Mouse (Mus musculus) intestine, postnatal 0 days (tissue): ENCODE results near the gene Trappc11. TPM values are rescaled to one million over a fixed set of nuclear protein-coding genes. Genes with fewer than 3 reads are reported as not detected.

Source experiments
- ATAC-seq: fragments of 200-750 bp; cut with Nextera tagmentation; 2 replicates; pipeline ENCODE4 v1.8.0; 2017; ENCODE audit warnings: mild to moderate bottlenecking, moderate TSS enrichment, moderate library complexity
- H3K27ac ChIP-seq: fragments of 300-500 bp; sonication (generic); 2 replicates; pipeline ENCODE4 v1.5.1; 2014; ENCODE audit warnings: mild to moderate bottlenecking, low read depth, low read length, moderate library complexity
- H3K27me3 ChIP-seq: fragments of 300-500 bp; sonication (generic); replicated peaks from 2 replicates; pipeline ENCODE4 v1.6.1; 2014; ENCODE audit warnings: low read length, mixed read lengths; ENCODE audit not compliant: control insufficient read depth, insufficient read depth
- H3K36me3 ChIP-seq: fragments of 300-500 bp; sonication (generic); 2 replicates; pipeline ENCODE4 v1.6.1; 2014; ENCODE audit warnings: mild to moderate bottlenecking, moderate library complexity; ENCODE audit not compliant: control insufficient read depth, insufficient read depth
- H3K4me1 ChIP-seq: fragments of 300-500 bp; sonication (generic); replicated peaks from 2 replicates; pipeline ENCODE4 v1.6.1; 2014; ENCODE audit warnings: antibody characterized with exemption, low read length, mixed read lengths; ENCODE audit not compliant: control insufficient read depth, insufficient read depth
- H3K4me2 ChIP-seq: fragments of 300-500 bp; sonication (generic); replicated peaks from 2 replicates; pipeline ENCODE4 v1.6.1; 2014; ENCODE audit warnings: low read depth, mild to moderate bottlenecking, moderate library complexity
- H3K4me3 ChIP-seq: fragments of 300-500 bp; sonication (generic); 2 replicates; pipeline ENCODE4 v1.5.1; 2014; ENCODE audit warnings: low read depth, low read length
- H3K9ac ChIP-seq: fragments of 300-500 bp; sonication (generic); 2 replicates; pipeline ENCODE4 v1.6.1; 2014; ENCODE audit warnings: mild to moderate bottlenecking, low read depth, low read length
- H3K9me3 ChIP-seq: fragments of 300-500 bp; sonication (generic); 2 replicates; pipeline ENCODE4 v1.6.1; 2016; ENCODE audit warnings: mixed run types; ENCODE audit not compliant: control insufficient read depth
- CTCF ChIP-seq: sonication (generic); IDR thresholded peaks from 2 replicates; pipeline ENCODE4 v1.5.1; 2016; ENCODE audit warnings: low read depth, mild to moderate bottlenecking, control low read depth, antibody characterized with exemption, moderate library complexity
- WGBS: fragments of 180-500 bp; shearing (Covaris S2); extraction: QIAGEN DNeasy Blood & Tissue Kit; methylation state at CpG from one replicate; pipeline ENCODE4 v1.1.7; 2014; 5-methylcytosine and 5-hydroxymethylcytosine counted together
- polyA plus RNA-seq: library from polyadenylated mRNA; unstranded; fragments of >200 nt; fragmentation: Nextera tagmentation; extraction: Ambion mirVana; gene quantifications from 2 replicates; pipeline ENCODE4 v1.2.1, GENCODE M21; 2015

Gene Trappc11
- polyA plus RNA-seq, 1 experiment from 2014 or later, result 14.0 TPM

- Histone ChIP-seq H3K9me3 (no peaks in the 10 kb centered on the region), H3K9ac (no peak overlapping the region), H3K4me3 (no peak overlapping the region), H3K27me3 (no peaks in the 10 kb centered on the region), H3K27ac (no peak overlapping the region), H3K36me3 (no peaks in the 10 kb centered on the region), H3K4me2 (no peak overlapping the region), H3K4me1 (no peaks in the 10 kb centered on the region)
- TF ChIP-seq CTCF, result no peak
- 86% methylated on average over 7 of the region's 7 CpGs for WGBS
- ATAC-seq, result no peak
Measured at GRCm38 (mm10) chr8:47560801-47561200, 27.5 kb upstream of the Trappc11 start.

GRCm38 (mm10) chr8:47558274-47558673 lies 25.0 kb upstream of the Trappc11 start:
- no peaks in the 10 kb centered on the region for H3K9me3 ChIP-seq
- H3K4me3 ChIP-seq, result no peak overlapping the region
- no peak overlapping the region for H3K27ac ChIP-seq
- no peak overlapping the region for H3K9ac ChIP-seq
- H3K4me1 ChIP-seq, result no peaks in the 10 kb centered on the region
- no peak for ATAC-seq
- H3K27me3 ChIP-seq, result no peaks in the 10 kb centered on the region
- no peak overlapping the region for H3K4me2 ChIP-seq
- no peak for TF ChIP-seq CTCF
- WGBS, result 34% methylated on average over 7 of the region's 7 CpGs
- no peaks in the 10 kb centered on the region for H3K36me3 ChIP-seq

- Histone ChIP-seq H3K4me2 (no peak overlapping the region), H3K4me3 (no peak overlapping the region), H3K9me3 (no peaks in the 10 kb centered on the region), H3K4me1 (no peaks in the 10 kb centered on the region), H3K27me3 (no peaks in the 10 kb centered on the region), H3K36me3 (peaks cover under 1% of the 10 kb centered on the region), H3K27ac (no peak overlapping the region), H3K9ac (no peak overlapping the region)
- ATAC-seq, result no peak
- TF ChIP-seq CTCF, result no peak
- WGBS, result 82% methylated on average over 7 of the region's 7 CpGs
Measured at GRCm38 (mm10) chr8:47556446-47556845, 23.2 kb upstream of the Trappc11 start.

GRCm38 (mm10) chr8:47553613-47554012 lies 20.3 kb upstream of the Trappc11 start:
- Histone ChIP-seq H3K9ac (no peak overlapping the region), H3K36me3 (peaks cover 27% of the 10 kb centered on the region), H3K9me3 (no peaks in the 10 kb centered on the region), H3K27me3 (no peaks in the 10 kb centered on the region), H3K4me2 (no peak overlapping the region), H3K4me1 (no peaks in the 10 kb centered on the region), H3K27ac (no peak overlapping the region), H3K4me3 (no peak overlapping the region)
- peak; percentile 56 for TF ChIP-seq CTCF
- ATAC-seq, result no peak
- WGBS, result 84% methylated on average over 6 of the region's 6 CpGs

GRCm38 (mm10) chr8:47547102-47547501 lies 13.8 kb upstream of the Trappc11 start:
- Histone ChIP-seq H3K36me3 (peaks cover 78% of the 10 kb centered on the region), H3K4me3 (no peak overlapping the region), H3K9ac (no peak overlapping the region), H3K27me3 (no peaks in the 10 kb centered on the region), H3K27ac (no peak overlapping the region), H3K9me3 (no peaks in the 10 kb centered on the region), H3K4me1 (no peaks in the 10 kb centered on the region), H3K4me2 (no peak overlapping the region)
- no peak for TF ChIP-seq CTCF
- ATAC-seq, result no peak
- WGBS, result 97% methylated on average over 10 of the region's 10 CpGs

- H3K9ac ChIP-seq, result no peak overlapping the region
- H3K27ac ChIP-seq, result no peak overlapping the region
- H3K27me3 ChIP-seq, result no peaks in the 10 kb centered on the region
- no peak for TF ChIP-seq CTCF
- H3K4me3 ChIP-seq, result no peak overlapping the region
- H3K9me3 ChIP-seq, result no peaks in the 10 kb centered on the region
- H3K4me2 ChIP-seq, result no peak overlapping the region
- no peaks in the 10 kb centered on the region for H3K4me1 ChIP-seq
- peaks cover 60% of the 10 kb centered on the region for H3K36me3 ChIP-seq
- 96% methylated on average over 5 of the region's 5 CpGs for whole genome bisulfite sequencing
- ATAC-seq, result no peak
Measured at GRCm38 (mm10) chr8:47544094-47544493, 10.8 kb upstream of the Trappc11 start.

- no peak for TF ChIP-seq CTCF
- H3K9me3 ChIP-seq, result no peaks in the 10 kb centered on the region
- no peak overlapping the region for H3K27ac ChIP-seq
- H3K4me3 ChIP-seq, result no peak overlapping the region
- no peaks in the 10 kb centered on the region for H3K27me3 ChIP-seq
- H3K36me3 ChIP-seq, result peaks cover 56% of the 10 kb centered on the region
- no peak overlapping the region for H3K4me2 ChIP-seq
- no peak overlapping the region for H3K9ac ChIP-seq
- no peak for ATAC-seq
- no peaks in the 10 kb centered on the region for H3K4me1 ChIP-seq
- WGBS, result 95% methylated on average over 16 of the region's 16 CpGs
Measured at GRCm38 (mm10) chr8:47542746-47543145, 9.5 kb upstream of the Trappc11 start.
